Mouse (Mus musculus): ENCODE measurements around the gene B4galnt1. TPM values are rescaled to one million over a fixed set of nuclear protein-coding genes. Genes with fewer than 3 reads are reported as not detected.

Gene B4galnt1
- total and polyA plus RNA-seq, 3 experiments = 0.98 to 17.5 (median 2.3) TPM

- Histone ChIP-seq H3K4me1 (ENCODE audit: control insufficient read depth in 1 of 2, insufficient read depth in 2 of 2) (peaks cover 3 to 14% of the 10 kb centered on the region in 2 experiments; a peak in 3 of 4 replicates), H3K9me3 (replicated peaks; ENCODE audit: low read length) (no peaks in the 10 kb centered on the region), H3K79me2 (replicated peaks; ENCODE audit: control insufficient read depth, extremely low read depth, insufficient read depth, poor library complexity, severe bottlenecking) (no peaks in the 10 kb centered on the region), H3K4me2 (ENCODE audit: insufficient read depth, low read depth, poor library complexity, severe bottlenecking) (no peak overlapping the region), H3K9ac (ENCODE audit: insufficient read depth, low read depth) (no peak overlapping the region), H3K27ac (ENCODE audit: insufficient read depth, low read depth) (no peak overlapping the region), H3K4me3 (replicated peaks in 1 of 3; ENCODE audit: low read depth in 2 of 3, low read length in 2 of 3, poor library complexity in 1 of 3) (no peak overlapping the region), H3K27me3 (replicated peaks) (no peaks in the 10 kb centered on the region), H3K36me3 (replicated peaks in 1 of 2; ENCODE audit: control insufficient read depth in 1 of 2, insufficient read depth in 1 of 2, low read length in 1 of 2) (peaks cover 46 to 67% of the 10 kb centered on the region in 2 experiments)
- dilution Hi-C loops (cut with MboI; ENCODE audit: extremely low pct_ligation_motif_present, extremely low pct_unique_long_range_greater_than_20kb, low sequenced_read_pairs) (no loop called here), in situ Hi-C loops (cut with MboI; ENCODE audit: low pct_ligation_motif_present, low pct_unique_long_range_greater_than_20kb, low sequenced_read_pairs) (loop anchor here (5.0 kb wide), 1 partner anchor 38 kb away; no protein-coding TSS in a partner anchor)
- TF ChIP-seq TCF12 (IDR thresholded peaks at IDR 0.05; ENCODE audit: low read depth, low read length) (no peak), CHD1 (IDR thresholded peaks at IDR 0.05; ENCODE audit: low read depth, low read length) (no peak), ZMIZ1 (IDR thresholded peaks at IDR 0.05; ENCODE audit: low read depth, low read length) (no peak), CTCF (conservative IDR thresholded peaks at IDR 0.05 in 1 of 2, IDR thresholded peaks at IDR 0.05 in 1 of 2; ENCODE audit: low read depth in 2 of 2, low read length in 2 of 2) (no peak)
- DNase-seq (ENCODE audit: extremely low read depth) = no peak
These were observed 34.4 kb downstream of the B4galnt1 start for GRCm38 (mm10) chr10:127199474-127199873.

GRCm38 (mm10) chr10:127200279-127200678, 35.3 kb downstream of the B4galnt1 start:
- peaks cover 3 to 8% of the 10 kb centered on the region in 2 experiments; a peak in 3 of 4 replicates for H3K4me1 ChIP-seq (ENCODE audit: control insufficient read depth in 1 of 2, insufficient read depth in 2 of 2)
- H3K4me2 ChIP-seq (ENCODE audit: insufficient read depth, low read depth, poor library complexity, severe bottlenecking) = no peak overlapping the region
- no peak for DNase-seq (ENCODE audit: extremely low read depth)
- H3K9me3 ChIP-seq (replicated peaks; ENCODE audit: low read length) = no peaks in the 10 kb centered on the region
- H3K27me3 ChIP-seq (replicated peaks) = no peaks in the 10 kb centered on the region
- peaks cover 53 to 75% of the 10 kb centered on the region in 2 experiments for H3K36me3 ChIP-seq (replicated peaks in 1 of 2; ENCODE audit: control insufficient read depth in 1 of 2, insufficient read depth in 1 of 2, low read length in 1 of 2)
- no peak overlapping the region for H3K9ac ChIP-seq (ENCODE audit: insufficient read depth, low read depth)
- no peak overlapping the region for H3K27ac ChIP-seq (ENCODE audit: insufficient read depth, low read depth)
- TF ChIP-seq MEF2A (IDR thresholded peaks at IDR 0.05; ENCODE audit: borderline replicate concordance, low read depth, low read length) = no peak
- TF ChIP-seq POLR2A (IDR thresholded peaks at IDR 0.05; ENCODE audit: low read depth, low read length) = no peak
- no peak for TF ChIP-seq EP300 (IDR thresholded peaks at IDR 0.05; ENCODE audit: low read length)
- TF ChIP-seq NELFE (IDR thresholded peaks at IDR 0.05; ENCODE audit: low read depth, low read length) = no peak
- no peak for TF ChIP-seq NRF1 (IDR thresholded peaks at IDR 0.05; ENCODE audit: low read depth, low read length)
- no peak for TF ChIP-seq ETS1 (conservative IDR thresholded peaks at IDR 0.05; ENCODE audit: low read depth, low read length)
- TF ChIP-seq MAX (IDR thresholded peaks at IDR 0.05; ENCODE audit: low read length) = no peak
- no peak for TF ChIP-seq CHD1 (IDR thresholded peaks at IDR 0.05; ENCODE audit: low read depth, low read length)
- peak in 1 of 2 experiments; percentile 38; a peak in 2 of 4 replicates for TF ChIP-seq CTCF (conservative IDR thresholded peaks at IDR 0.05 in 1 of 2, IDR thresholded peaks at IDR 0.05 in 1 of 2; ENCODE audit: low read depth in 2 of 2, low read length in 2 of 2)
- no peak for TF ChIP-seq TBP (conservative IDR thresholded peaks at IDR 0.05; ENCODE audit: low read depth, low read length)
- peak; percentile 31 for TF ChIP-seq SMC3 (IDR thresholded peaks at IDR 0.05; ENCODE audit: low read depth, low read length)
- no peak for TF ChIP-seq USF2 (conservative IDR thresholded peaks at IDR 0.05; ENCODE audit: low read depth, low read length)
- TF ChIP-seq E2F4 (IDR thresholded peaks at IDR 0.05; ENCODE audit: insufficient replicate concordance, low read depth, low read length) = no peak
- no peak for TF ChIP-seq UBTF (IDR thresholded peaks at IDR 0.05; ENCODE audit: low read depth, low read length)
- no peaks in the 10 kb centered on the region for H3K79me2 ChIP-seq (replicated peaks; ENCODE audit: control insufficient read depth, extremely low read depth, insufficient read depth, poor library complexity, severe bottlenecking)
- dilution Hi-C loops (cut with MboI; ENCODE audit: extremely low pct_ligation_motif_present, extremely low pct_unique_long_range_greater_than_20kb, low sequenced_read_pairs) (no loop called here), in situ Hi-C loops (cut with MboI; ENCODE audit: low pct_ligation_motif_present, low pct_unique_long_range_greater_than_20kb, low sequenced_read_pairs) (no loop called here)
- no peak overlapping the region for H3K4me3 ChIP-seq (replicated peaks in 1 of 3; ENCODE audit: low read depth in 2 of 3, low read length in 2 of 3, poor library complexity in 1 of 3)

All from CH12.LX (cell line).